Mouse (Mus musculus): ENCODE measurements around the gene Mfsd8. TPM values are rescaled to one million over a fixed set of nuclear protein-coding genes. Genes with fewer than 3 reads are reported as not detected.

Mfsd8 gene
- polyA plus RNA-seq, 1 experiment from 2014 or later: 5.7 TPM

DNA sequence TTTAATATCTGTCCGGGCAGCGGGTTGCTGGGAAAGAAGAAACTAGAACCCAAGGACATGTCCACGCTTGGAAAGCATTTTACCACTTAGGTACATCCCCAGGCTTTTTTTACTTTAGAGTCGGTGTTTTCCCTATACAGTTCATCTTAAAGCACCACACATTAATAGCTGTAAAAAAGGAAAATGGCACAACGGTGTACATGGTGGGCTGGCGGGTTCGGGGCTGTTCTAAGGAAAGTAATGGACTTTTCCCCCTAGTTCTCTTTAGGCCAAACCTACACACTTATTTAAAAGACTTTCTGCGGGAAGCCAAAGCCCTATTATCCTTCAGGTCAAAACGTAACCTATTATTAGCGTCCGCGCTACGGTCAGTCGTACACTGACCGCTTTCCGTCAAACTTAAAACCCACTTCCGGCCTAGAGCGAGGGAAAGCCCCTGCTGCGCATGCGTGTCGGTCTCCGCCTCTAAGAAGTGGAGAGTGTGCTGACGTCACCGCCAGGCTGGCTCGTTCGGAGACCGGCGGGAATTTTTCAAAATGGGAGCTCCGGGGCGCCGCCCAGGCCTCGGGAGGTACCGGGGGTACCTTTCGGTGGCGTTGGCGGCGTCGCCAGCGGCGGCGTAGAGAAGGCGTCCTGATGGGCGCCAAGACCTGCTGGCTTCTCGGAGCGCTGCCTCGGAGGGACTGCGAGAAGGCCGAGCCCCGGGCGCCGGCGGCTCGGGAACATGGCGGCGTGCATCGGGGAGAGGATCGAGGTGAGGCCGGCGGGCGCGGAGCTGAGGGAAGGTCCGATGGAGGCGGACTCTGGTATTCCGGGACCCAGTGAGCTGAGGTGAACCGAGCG lies 46.9 kb downstream of the Mfsd8 start, which contains the start of gene Plk4:
TSS of gene Plk4 (plus strand) at position 490 of the 843 bp plus-strand sequence.
- WGBS (ENCODE audit: insufficient replicate concordance): 1% methylated on average over 66 of the region's 66 CpGs
- Histone ChIP-seq H3K4me2 (peak within 1 kb of the TSS; percentile 91), H3K27me3 (replicated peaks) (no peaks in the 10 kb centered on the region), H3K36me3 (peaks cover 28% of the 10 kb centered on the region), H3K9ac (peak within 1 kb of the TSS; percentile 96), H3K27ac (peak within 1 kb of the TSS; percentile 93), H3K4me3 (peak within 1 kb of the TSS; percentile 95), H3K4me1 (peaks cover 32% of the 10 kb centered on the region), H3K9me3 (replicated peaks) (no peaks in the 10 kb centered on the region)
- peak; percentile 85 for ATAC-seq

DNA sequence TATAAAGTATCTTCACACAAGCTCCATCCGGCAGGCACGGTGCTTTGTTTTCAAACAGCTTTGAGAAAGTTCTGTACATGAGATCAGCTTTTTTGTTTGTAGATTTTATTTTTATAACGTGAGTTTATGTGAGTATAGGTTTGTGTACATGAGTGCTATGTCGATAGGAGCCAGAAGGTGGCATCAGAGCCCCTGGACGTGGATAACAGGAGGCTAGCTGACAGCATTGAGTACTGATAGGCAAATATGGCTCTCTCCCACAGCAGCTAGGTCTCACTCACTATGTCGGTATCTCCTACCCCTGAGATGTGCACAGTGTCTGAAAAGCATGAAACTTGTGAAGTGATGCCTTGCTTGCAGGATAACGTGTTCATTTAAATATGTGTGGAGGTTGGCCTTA lies 48.2 kb downstream of the Mfsd8 start:
- Histone ChIP-seq H3K4me3 (peak overlapping the region; percentile 95; the same call in 1 of the 2 replicates), H3K9me3 (replicated peaks) (no peaks in the 10 kb centered on the region), H3K27me3 (replicated peaks) (no peaks in the 10 kb centered on the region), H3K27ac (peak overlapping the region; percentile 81; the same call in 1 of the 2 replicates), H3K36me3 (peaks cover 20% of the 10 kb centered on the region), H3K9ac (no peak overlapping the region), H3K4me1 (peaks cover 30% of the 10 kb centered on the region), H3K4me2 (peak overlapping the region; percentile 91)
- peak; percentile 42 for ATAC-seq
- WGBS (ENCODE audit: insufficient replicate concordance): 31% methylated on average over 7 of the region's 7 CpGs

- Histone ChIP-seq H3K4me2 (no peak overlapping the region), H3K4me3 (no peak overlapping the region), H3K36me3 (peaks cover 22% of the 10 kb centered on the region), H3K27me3 (replicated peaks) (no peaks in the 10 kb centered on the region), H3K4me1 (peaks cover 30% of the 10 kb centered on the region), H3K9me3 (replicated peaks) (no peaks in the 10 kb centered on the region), H3K9ac (no peak overlapping the region), H3K27ac (no peak overlapping the region)
- 65% methylated on average over 1 of the region's 1 CpGs for WGBS (ENCODE audit: insufficient replicate concordance)
- ATAC-seq: no peak
Observed at GRCm38 (mm10) chr3:40798054-40798453, 48.6 kb downstream of the Mfsd8 start.

DNA sequence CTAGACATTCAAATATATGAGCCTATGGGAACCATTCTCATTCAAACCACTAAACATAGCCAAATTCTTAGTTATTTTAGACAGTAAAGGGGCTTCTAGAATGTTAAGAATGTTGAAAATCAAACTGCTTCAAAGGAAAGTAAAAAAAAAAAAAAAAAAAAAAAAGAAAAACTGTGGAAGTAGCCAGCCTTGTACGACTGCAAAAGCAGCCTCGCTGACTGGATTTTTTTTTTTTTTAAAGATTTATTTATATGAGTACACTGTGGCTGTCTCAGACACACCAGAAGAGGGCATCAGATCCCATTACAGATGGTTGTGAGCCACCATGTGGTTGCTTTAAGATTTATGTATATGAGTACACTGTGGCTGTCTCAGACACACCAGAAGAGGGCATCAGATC lies 52.9 kb downstream of the Mfsd8 start:
- ATAC-seq: no peak
- Histone ChIP-seq H3K4me3 (no peak overlapping the region), H3K4me1 (peaks cover 3% of the 10 kb centered on the region), H3K4me2 (no peak overlapping the region), H3K27ac (no peak overlapping the region), H3K9me3 (replicated peaks) (no peaks in the 10 kb centered on the region), H3K36me3 (peaks cover 25% of the 10 kb centered on the region), H3K9ac (no peak overlapping the region), H3K27me3 (replicated peaks) (no peaks in the 10 kb centered on the region)
- 85% methylated on average over 2 of the region's 2 CpGs for WGBS (ENCODE audit: insufficient replicate concordance)

Other genes starting within 250 kb of the Mfsd8 start
- 0.08 and 0.13 TPM in 2 replicates for gene Slc25a31, start 138.0 kb downstream of the Mfsd8 start, polyA plus RNA-seq (2016; fragmentation: Nextera tagmentation; extraction: Ambion mirVana)
- 20.9 and 23.2 TPM in 2 replicates for gene Hspa4l, start 102.4 kb downstream of the Mfsd8 start, polyA plus RNA-seq (2016; fragmentation: Nextera tagmentation; extraction: Ambion mirVana)
- 57.3 and 59.0 TPM in 2 replicates for gene Plk4, start 46.9 kb downstream of the Mfsd8 start, polyA plus RNA-seq (2016; fragmentation: Nextera tagmentation; extraction: Ambion mirVana)
- 4.2 and 4.4 TPM in 2 replicates for gene Abhd18, start 84 bp upstream of the Mfsd8 start, polyA plus RNA-seq (2016; fragmentation: Nextera tagmentation; extraction: Ambion mirVana)
- gene 1700034I23Rik, start 55.7 kb upstream of the Mfsd8 start, polyA plus RNA-seq (2016; fragmentation: Nextera tagmentation; extraction: Ambion mirVana): 0.06 TPM in 1 of 2 replicates, not detected in the other
- gene Larp1b, start 102.9 kb upstream of the Mfsd8 start, polyA plus RNA-seq (2016; fragmentation: Nextera tagmentation; extraction: Ambion mirVana): 10.2 and 10.7 TPM in 2 replicates
- 34.1 and 34.9 TPM in 2 replicates for gene Pgrmc2, start 236.2 kb upstream of the Mfsd8 start, polyA plus RNA-seq (2016; fragmentation: Nextera tagmentation; extraction: Ambion mirVana)

Data from liver, embryonic 12.5 days (tissue).